Mouse (Mus musculus) CH12.LX (cell line): ENCODE data around the gene Mprip.

ENCODE experiments used
- BHLHE40 ChIP-seq: IDR thresholded peaks from 2 replicates; pipeline ENCODE4 v1.6.1; 2011; ENCODE audit warnings: mild to moderate bottlenecking, low read depth, low read length, improper control_type of control experiment
- CHD1 ChIP-seq: IDR thresholded peaks from 2 replicates; pipeline ENCODE4 v1.6.1; 2012; ENCODE audit warnings: low read depth, low read length, improper control_type of control experiment, inconsistent platforms
- CTCF ChIP-seq, 2 experiments: IDR thresholded peaks in 1 of 2; conservative IDR thresholded peaks in 1 of 2; 2 replicates each; pipeline ENCODE4 v1.5.1; 2011 to 2012; ENCODE audit warnings: low read depth in 2 of 2, low read length in 2 of 2, improper control_type of control experiment in 1 of 2, inconsistent platforms in 1 of 2, mild to moderate bottlenecking in 1 of 2, moderate library complexity in 1 of 2
- HCFC1 ChIP-seq: IDR thresholded peaks from 2 replicates; pipeline ENCODE4 v1.6.1; 2012; ENCODE audit warnings: low read depth, mild to moderate bottlenecking, inconsistent platforms, low read length, improper control_type of control experiment
- JUN ChIP-seq: IDR thresholded peaks from 2 replicates; pipeline ENCODE4 v1.6.1; 2011; ENCODE audit warnings: low read depth, mild to moderate bottlenecking, low read length, improper control_type of control experiment, moderate library complexity; ENCODE audit not compliant: insufficient read depth
- POLR2A ChIP-seq: IDR thresholded peaks from 2 replicates; pipeline ENCODE4 v1.6.1; 2011; ENCODE audit warnings: low read depth, mild to moderate bottlenecking, improper control_type of control experiment, low read length
- USF2 ChIP-seq: conservative IDR thresholded peaks from 2 replicates; pipeline ENCODE4 v1.6.1; 2011; ENCODE audit warnings: low read depth, low read length, improper control_type of control experiment

DNA sequence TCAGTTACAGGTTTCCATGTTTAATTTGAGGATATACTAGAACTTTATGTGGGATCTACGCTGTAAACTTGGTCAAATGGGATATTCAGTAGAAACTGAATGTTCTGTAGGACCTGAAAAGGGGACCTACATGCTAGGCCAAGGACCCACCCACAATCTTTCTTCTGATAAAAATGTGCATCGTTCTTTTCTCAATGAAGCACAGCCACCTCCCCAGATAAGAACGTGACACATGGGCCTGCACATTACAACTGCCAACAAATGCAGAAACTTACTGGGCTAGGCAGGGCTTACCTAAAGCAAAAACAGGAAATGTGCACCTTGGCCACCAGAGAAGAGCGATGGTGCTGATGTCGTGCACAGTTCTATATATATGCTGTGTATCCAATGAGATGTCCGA lies 93.4 kb downstream of the Mprip start:
- TF ChIP-seq POLR2A (no peak), BHLHE40 (no peak), JUN (no peak), USF2 (no peak), CTCF (conservative IDR thresholded peaks at IDR 0.05 in 1 of 2, IDR thresholded peaks at IDR 0.05 in 1 of 2; ENCODE audit: low read depth in 2 of 2, low read length in 2 of 2) (no peak), HCFC1 (no peak), CHD1 (no peak)
